Mouse (Mus musculus) limb, embryonic 14.5 days (tissue): ENCODE results near the gene Piezo1. TPM values are rescaled to one million over a fixed set of nuclear protein-coding genes. Genes with fewer than 3 reads are reported as not detected.

Source experiments
- ATAC-seq: fragments of 200-750 bp; cut with Nextera tagmentation; 2 replicates; pipeline ENCODE4 v1.8.0; 2017; ENCODE audit warnings: low read depth, moderate number of reproducible peaks, moderate TSS enrichment; ENCODE audit not compliant: low FRiP score
- DNase-seq: peaks from one replicate; pipeline ENCODE4 v3.0.0-alpha.2; 2015; ENCODE audit warnings: low spot score
- H3K27ac ChIP-seq: fragments of 300-500 bp; sonication (generic); replicated peaks from 2 replicates; pipeline ENCODE4 v1.5.1; 2014; ENCODE audit warnings: low read depth, mild to moderate bottlenecking, low read length, moderate library complexity, mixed read lengths
- H3K27me3 ChIP-seq: fragments of 300-500 bp; sonication (generic); 2 replicates; pipeline ENCODE4 v1.6.1; 2014; ENCODE audit warnings: low read length, mixed read lengths; ENCODE audit not compliant: control insufficient read depth, insufficient read depth
- H3K36me3 ChIP-seq: fragments of 300-500 bp; sonication (generic); 2 replicates; pipeline ENCODE4 v1.6.1; 2014; ENCODE audit warnings: mild to moderate bottlenecking, low read length, moderate library complexity, mixed read lengths; ENCODE audit not compliant: control insufficient read depth, insufficient read depth
- H3K4me1 ChIP-seq: fragments of 300-500 bp; sonication (generic); 2 replicates; pipeline ENCODE4 v1.6.1; 2014; ENCODE audit warnings: antibody characterized with exemption, low read length, mixed read lengths; ENCODE audit not compliant: control insufficient read depth, insufficient read depth
- H3K4me2 ChIP-seq: fragments of 300-500 bp; sonication (generic); replicated peaks from 2 replicates; pipeline ENCODE4 v1.6.1; 2014; ENCODE audit warnings: low read depth, mild to moderate bottlenecking, low read length, moderate library complexity; ENCODE audit not compliant: severe bottlenecking
- H3K4me3 ChIP-seq: fragments of 300-500 bp; sonication (generic); replicated peaks from 2 replicates; pipeline ENCODE4 v1.5.1; 2014; ENCODE audit warnings: low read length
- H3K9ac ChIP-seq: fragments of 300-500 bp; sonication (generic); 2 replicates; pipeline ENCODE4 v1.6.1; 2014; ENCODE audit warnings: mild to moderate bottlenecking, low read depth, low read length, moderate library complexity; ENCODE audit not compliant: severe bottlenecking
- H3K9me3 ChIP-seq: fragments of 300-500 bp; sonication (generic); 2 replicates; pipeline ENCODE4 v1.6.1; 2016; ENCODE audit warnings: low read length; ENCODE audit not compliant: control insufficient read depth
- POLR2A ChIP-seq: fragments of 200-500 bp; IDR thresholded peaks from 2 replicates; pipeline ENCODE4 v1.8.0; 2012; ENCODE audit warnings: inconsistent platforms, mild to moderate bottlenecking, moderate library complexity, borderline replicate concordance; ENCODE audit not compliant: insufficient read depth, insufficient read length; ENCODE audit errors: extremely low read depth
- WGBS: fragments of 180-500 bp; shearing (Covaris S2); extraction: QIAGEN DNeasy Blood & Tissue Kit; methylation state at CpG from one replicate; pipeline ENCODE4 v1.1.7; 2014; 5-methylcytosine and 5-hydroxymethylcytosine counted together
- polyA plus RNA-seq, 2 experiments: library from polyadenylated mRNA; depleted of rRNA in 1 of 2; stranded (reverse) in 1 of 2; unstranded in 1 of 2; fragments of >200 nt; fragmentation: Nextera tagmentation in 1 of 2; extraction: Ambion mirVana in 1 of 2; gene quantifications; 2 replicates each; pipeline versions ENCODE4 v1.2.1 to v1.2.3; 2012 to 2014

The Piezo1 gene
- polyA plus RNA-seq, 2 experiments, result 20.7 to 93.3 TPM

- WGBS, result 60% methylated on average over 13 of the region's 13 CpGs
- H3K27me3 ChIP-seq, result no peaks in the 10 kb centered on the region
- no peak for TF ChIP-seq POLR2A
- H3K9ac ChIP-seq, result 0 out of 2 replicates have a peak overlapping the region, but pooled peaks have one; percentile 7
- ATAC-seq (no peak), DNase-seq (no peak)
- H3K36me3 ChIP-seq, result 0 out of 2 replicates have a peak, but pooled peaks cover 4% of the 10 kb centered on the region
- no peak overlapping the region for H3K4me3 ChIP-seq
- H3K27ac ChIP-seq, result no peak overlapping the region
- peaks cover 36% of the 10 kb centered on the region for H3K4me1 ChIP-seq
- H3K4me2 ChIP-seq, result no peak overlapping the region
- no peaks in the 10 kb centered on the region for H3K9me3 ChIP-seq
Measured at GRCm38 (mm10) chr8:122548331-122548730, 2.8 kb downstream of the Piezo1 start.

- 20% methylated on average over 5 of the region's 5 CpGs for WGBS
- ATAC-seq, result no peak
- H3K4me1 ChIP-seq, result peaks cover 36% of the 10 kb centered on the region
- H3K4me3 ChIP-seq, result no peak overlapping the region
- H3K4me2 ChIP-seq, result 0 out of 2 replicates have a peak overlapping the region, but pooled peaks have one; percentile 7
- no peak overlapping the region for H3K27ac ChIP-seq
- no peak for TF ChIP-seq POLR2A
- no peaks in the 10 kb centered on the region for H3K9me3 ChIP-seq
- H3K9ac ChIP-seq, result 0 out of 2 replicates have a peak overlapping the region, but pooled peaks have one; percentile 34
- H3K36me3 ChIP-seq, result 0 out of 2 replicates have a peak, but pooled peaks cover 6% of the 10 kb centered on the region
- DNase-seq, result no peak
- H3K27me3 ChIP-seq, result no peaks in the 10 kb centered on the region
Measured at GRCm38 (mm10) chr8:122547815-122548214, 3.3 kb downstream of the Piezo1 start.

- H3K27me3 ChIP-seq, result no peaks in the 10 kb centered on the region
- H3K4me1 ChIP-seq, result peaks cover 36% of the 10 kb centered on the region
- 0 out of 2 replicates have a peak, but pooled peaks cover 6% of the 10 kb centered on the region for H3K36me3 ChIP-seq
- no peaks in the 10 kb centered on the region for H3K9me3 ChIP-seq
- TF ChIP-seq POLR2A, result no peak
- DNase-seq (no peak), ATAC-seq (no peak)
- no peak overlapping the region for H3K4me3 ChIP-seq
- 0 out of 2 replicates have a peak overlapping the region, but pooled peaks have one; percentile 9 for H3K27ac ChIP-seq
- no peak overlapping the region for H3K4me2 ChIP-seq
- H3K9ac ChIP-seq, result peak overlapping the region; percentile 34; the same call in 1 of the 2 replicates
- WGBS, result 49% methylated on average over 24 of the region's 24 CpGs
Measured at GRCm38 (mm10) chr8:122546811-122547453, 4.2 kb downstream of the Piezo1 start.

GRCm38 (mm10) chr8:122546066-122546755 is 4.9 kb downstream of the Piezo1 start:
- ATAC-seq, result no peak
- Histone ChIP-seq H3K4me3 (no peak overlapping the region), H3K36me3 (0 out of 2 replicates have a peak, but pooled peaks cover 6% of the 10 kb centered on the region), H3K9ac (no peak overlapping the region), H3K27ac (no peak overlapping the region), H3K4me1 (peaks cover 34% of the 10 kb centered on the region), H3K9me3 (no peaks in the 10 kb centered on the region), H3K27me3 (no peaks in the 10 kb centered on the region), H3K4me2 (no peak overlapping the region)
- TF ChIP-seq POLR2A, result no peak
- no peak for DNase-seq
- 85% methylated on average over 6 of the region's 7 CpGs for WGBS

GRCm38 (mm10) chr8:122544138-122544537 is 7.0 kb downstream of the Piezo1 start:
- Histone ChIP-seq H3K4me3 (no peak overlapping the region), H3K4me2 (no peak overlapping the region), H3K9ac (no peak overlapping the region), H3K27me3 (no peaks in the 10 kb centered on the region), H3K4me1 (peaks cover 22% of the 10 kb centered on the region), H3K9me3 (no peaks in the 10 kb centered on the region), H3K27ac (no peak overlapping the region), H3K36me3 (0 out of 2 replicates have a peak, but pooled peaks cover 6% of the 10 kb centered on the region)
- no peak for DNase-seq
- no peak for TF ChIP-seq POLR2A
- 79% methylated on average over 8 of the region's 8 CpGs for WGBS
- ATAC-seq, result peak; percentile 18; the same call in 1 of the 2 replicates
